Mouse (Mus musculus): Measurements from ENCODE around the gene Pkn3.
"Not testable (repeated sequence)": the region's sequence is repeated elsewhere in the genome, so short reads cannot be mapped to it uniquely, and the experiment has no call there.

Pkn3 gene

DNA sequence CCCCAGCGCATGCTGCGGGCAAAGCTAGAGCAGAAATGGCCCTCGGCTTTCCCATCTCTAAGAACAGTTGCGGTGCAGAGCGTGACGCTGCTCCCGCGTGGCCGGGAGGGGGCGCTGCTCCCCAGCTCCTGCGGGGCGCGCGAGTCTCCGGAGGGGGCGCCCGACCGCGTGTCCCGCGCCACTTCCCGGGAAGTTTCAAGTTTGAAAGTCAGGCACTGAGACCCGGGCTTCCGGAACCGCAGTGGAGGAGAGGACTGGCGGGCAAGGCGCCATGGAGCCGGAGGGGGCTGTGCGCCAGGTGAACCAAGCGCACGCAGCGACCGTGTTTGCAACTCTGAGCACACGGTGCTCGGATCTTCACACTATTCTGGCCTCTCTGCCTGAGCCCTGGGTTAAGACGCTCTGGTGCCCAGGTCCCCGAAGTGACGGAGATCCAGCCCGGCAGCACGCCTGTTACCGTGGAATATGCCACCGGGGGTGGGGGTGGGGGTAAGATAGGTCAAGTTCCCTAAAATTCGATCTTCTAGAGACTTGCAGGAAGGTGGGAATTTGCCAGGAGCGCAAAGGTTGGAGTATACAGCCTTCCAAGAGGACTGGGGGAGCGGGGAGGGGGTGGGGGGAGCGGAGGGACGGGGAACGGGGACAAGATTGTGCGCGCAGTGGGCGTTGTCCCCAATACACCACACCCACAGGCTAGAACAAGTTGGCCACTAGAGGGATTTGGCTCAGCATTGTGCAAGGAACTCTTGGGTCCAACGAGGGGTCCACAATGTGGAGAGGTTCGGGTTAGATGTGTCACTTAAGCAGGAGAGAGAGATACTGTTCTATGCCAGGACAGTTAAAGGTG is at the start of gene Pkn3:
TSS of gene Pkn3 (plus strand) at position 183 of the 847 bp plus-strand sequence.
- peak; percentile 88 for DNase-seq (ENCODE audit: low spot score)

DNA sequence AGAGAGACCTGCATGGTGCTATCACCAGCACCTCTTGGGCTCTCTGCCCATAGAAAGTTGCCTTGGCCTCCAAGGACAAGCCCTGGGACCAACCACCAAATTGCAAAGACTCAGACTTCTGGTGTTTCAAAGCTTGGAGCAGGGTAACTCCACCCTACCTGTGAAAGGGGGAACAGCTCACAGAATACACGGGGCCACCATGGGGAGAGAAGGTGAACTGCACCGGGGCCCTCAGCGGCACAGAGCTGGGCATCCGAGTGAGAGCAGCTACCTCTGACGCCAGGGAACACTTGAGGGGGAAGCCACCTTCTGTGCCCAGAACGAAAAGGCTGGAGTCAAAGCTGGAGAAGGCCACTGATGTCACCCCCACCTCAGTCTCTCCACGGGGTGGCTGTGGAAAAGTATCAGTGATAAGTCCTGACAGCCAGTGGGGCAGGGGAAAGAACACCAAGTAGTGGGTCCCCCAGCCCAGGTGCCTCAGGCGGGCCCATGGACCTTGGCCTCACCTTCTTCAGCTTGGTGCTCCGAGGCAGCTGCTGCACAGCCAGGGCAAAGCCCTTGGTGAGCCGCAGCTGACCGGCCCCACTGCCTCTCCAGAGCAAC is 45.1 kb upstream of the Pkn3 start:
- DNase-seq (ENCODE audit: low spot score), result no peak

DNA sequence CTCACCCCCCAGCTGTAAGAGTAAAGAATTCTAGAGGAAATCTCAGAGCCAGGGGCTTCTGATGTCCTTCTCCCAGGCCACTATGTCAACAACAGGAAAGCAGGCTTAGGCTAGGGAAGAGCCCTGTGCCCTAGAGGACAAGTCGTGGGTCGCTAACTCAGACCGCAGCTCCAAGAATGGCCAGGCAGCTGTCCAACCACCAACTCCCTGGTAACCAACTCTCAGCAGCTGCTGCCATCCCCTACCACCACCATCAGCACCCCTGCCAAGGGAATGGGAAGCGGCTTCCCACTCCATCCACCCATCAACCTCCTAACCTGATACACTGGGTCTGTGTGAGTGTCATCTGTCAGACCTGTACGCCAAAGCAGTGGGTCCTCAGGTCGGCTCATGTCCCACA is 44.5 kb upstream of the Pkn3 start:
- DNase-seq (ENCODE audit: low spot score), result no peak

DNA sequence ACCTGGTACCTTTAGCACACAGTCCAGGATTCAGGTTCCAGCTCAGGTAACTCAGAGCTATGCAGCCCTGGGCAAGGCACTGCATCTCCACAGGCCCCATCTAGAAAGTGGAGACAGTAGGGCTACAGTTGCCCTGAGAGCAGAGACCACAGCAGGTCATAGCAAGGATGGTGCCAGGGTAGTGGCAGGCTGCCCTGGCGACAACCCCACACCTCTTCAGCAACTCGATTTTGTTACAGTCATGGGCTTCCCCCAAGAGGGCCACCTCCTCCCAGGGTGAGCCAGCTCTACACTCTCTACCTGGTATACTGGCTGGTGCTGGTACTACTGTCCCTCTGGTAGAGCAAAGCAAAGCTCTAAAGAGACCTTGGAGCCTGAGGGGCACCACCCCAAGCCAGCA is 39.7 kb upstream of the Pkn3 start:
- DNase-seq (ENCODE audit: low spot score), result no peak

DNA sequence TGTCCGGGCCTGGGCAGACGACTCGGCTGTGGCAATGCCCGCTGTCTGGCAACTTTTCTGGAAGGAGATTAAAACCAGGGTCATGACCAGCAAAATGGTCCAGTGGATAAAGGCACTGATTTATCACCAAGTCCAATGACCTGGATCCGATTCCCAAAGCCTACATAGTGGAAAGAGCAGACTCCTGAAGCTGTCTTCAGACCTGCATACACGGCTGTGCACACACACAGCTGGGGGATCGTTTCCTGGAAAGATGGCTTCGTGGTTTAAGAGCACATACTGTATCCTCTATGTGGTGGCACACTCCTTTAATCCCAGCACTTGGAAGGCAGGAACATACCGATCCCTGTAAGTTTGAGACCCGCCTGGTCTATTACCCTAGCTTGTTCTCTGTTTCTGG is 39.1 kb upstream of the Pkn3 start:
- no peak for DNase-seq (ENCODE audit: low spot score)

DNA sequence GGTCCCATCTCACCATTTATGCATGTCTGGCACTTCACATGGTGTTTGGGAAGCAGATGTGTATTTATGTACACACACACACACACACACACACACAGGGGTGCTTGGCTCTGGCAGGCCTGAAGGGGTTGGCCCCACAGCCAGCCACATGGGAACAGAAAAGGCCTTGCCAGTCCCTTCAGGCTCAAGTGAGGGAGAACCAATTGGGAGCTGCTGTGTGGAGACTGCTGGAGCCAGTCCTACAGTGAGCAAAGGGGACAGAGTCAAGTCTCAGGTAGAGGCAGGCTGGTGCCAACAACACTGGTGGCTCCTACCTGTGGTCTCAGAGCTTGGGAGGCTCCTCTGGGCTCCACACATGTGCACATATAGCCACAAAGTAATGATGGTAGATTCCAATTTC is 37.8 kb upstream of the Pkn3 start:
- DNase-seq (ENCODE audit: low spot score), result no peak

DNA sequence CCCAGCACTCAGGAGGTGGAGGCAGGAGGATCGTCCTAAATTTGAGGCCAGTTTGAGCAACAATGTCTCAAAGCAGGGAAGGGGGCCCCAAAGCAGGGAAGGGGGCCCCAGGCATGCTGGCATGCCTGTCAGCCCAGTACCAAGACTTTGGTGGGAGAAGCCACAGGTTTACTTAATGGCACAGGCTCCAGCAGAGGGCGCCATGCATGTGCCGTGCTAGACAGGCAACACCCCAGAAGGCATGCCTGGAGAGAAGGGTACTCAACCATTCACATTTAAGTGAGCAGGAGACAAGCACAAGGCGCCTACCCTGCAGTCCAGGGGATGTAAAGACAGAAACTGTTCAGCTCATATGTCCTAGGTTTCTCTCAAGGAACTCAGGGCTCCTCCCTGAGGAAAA is 35.0 kb upstream of the Pkn3 start:
- peak; percentile 88 for DNase-seq (ENCODE audit: low spot score)

DNA sequence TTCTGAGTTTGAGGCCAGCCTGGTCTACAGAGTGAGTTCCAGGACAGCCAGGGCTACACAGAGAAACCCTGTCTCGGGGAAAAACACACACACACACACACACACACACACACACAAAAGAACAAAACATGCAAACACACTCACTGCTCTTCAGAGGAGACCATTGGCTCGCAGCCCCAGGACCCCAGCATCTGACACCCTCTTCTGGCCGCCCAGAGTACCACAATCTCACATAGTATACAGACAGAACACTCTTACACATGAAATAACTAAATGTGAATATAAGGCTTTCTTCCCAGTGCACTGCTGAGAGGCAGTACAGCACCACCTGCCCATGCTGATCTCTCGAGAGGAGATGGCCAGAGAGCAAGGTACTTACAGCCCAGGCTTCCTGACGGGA is 32.9 kb upstream of the Pkn3 start:
- DNase-seq (ENCODE audit: low spot score), result no peak

DNA sequence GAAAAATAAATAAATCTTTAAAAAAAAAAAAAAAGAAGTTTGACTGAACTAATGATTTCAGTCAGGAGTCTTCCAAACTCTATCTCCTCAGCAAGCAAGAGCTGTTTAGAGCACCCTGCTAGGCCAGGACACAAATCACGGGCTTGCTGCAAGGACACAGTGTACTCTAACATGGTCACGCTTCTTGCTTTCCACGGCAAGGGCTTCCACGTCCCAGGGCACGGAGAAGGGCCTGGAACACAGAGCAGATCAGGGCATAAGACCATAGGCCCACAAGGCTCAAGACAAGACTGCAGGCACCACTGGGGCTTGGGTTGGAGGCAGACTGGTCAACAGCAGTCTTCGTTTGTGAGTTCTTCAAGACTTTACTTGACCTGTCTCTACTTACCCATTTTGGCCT is 30.4 kb upstream of the Pkn3 start:
- no peak for DNase-seq (ENCODE audit: low spot score)

DNA sequence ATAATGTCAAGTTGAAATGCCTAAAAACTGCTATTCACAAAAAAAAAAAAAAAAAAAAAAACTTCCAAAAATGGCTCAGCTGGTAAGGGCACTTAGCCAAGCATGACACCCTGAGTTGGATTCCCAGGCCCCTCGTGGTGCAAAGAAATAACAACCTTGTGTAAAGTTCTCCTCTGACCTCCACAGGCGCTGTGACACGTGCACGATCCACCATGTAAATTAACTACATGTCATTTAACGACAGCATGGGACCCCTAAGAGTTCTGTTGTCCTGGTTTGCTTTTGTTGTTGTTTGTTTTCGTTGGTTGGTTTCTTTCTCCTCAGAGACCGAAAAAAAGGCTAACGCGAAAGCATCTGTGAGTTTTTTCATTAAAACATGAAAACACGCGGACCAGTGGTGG is 29.4 kb upstream of the Pkn3 start:
- no peak for DNase-seq (ENCODE audit: low spot score)

DNA sequence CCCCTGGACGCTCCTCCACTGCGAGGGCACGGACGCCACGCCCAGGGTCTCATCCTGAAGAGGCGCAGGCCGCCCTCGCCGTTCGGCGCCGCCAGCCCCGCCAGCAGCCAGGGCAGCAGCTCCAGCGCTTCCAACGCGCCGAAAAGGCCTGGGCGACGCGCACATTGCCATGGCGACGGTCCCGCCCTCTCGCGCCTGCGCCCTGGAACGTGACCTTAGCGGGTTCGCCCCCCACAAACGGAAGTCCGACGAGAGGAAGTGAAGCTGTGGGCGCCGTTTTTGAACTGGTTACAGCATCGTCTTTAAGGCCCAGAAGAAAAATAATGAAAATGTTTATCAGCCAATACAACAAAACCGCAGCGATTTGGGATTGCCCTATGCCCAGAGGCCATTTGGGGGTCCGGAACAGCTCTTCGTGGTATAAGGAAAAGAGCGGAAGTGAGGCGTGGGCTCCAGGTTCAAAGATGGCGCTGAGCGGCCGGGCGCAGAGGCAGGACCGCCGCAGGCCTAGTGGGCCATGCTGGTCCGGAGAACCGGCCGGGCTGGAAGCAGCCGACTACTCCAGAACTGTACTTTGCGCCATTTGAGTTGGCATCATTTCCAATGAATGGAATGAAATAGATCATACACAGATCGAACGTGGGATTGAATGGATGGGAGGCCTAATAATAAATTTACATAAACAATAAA is 28.6 kb upstream of the Pkn3 start, which contains the start of gene Wdr34:
TSS of gene Wdr34 (minus strand) at position 183 of the 690 bp plus-strand sequence.
- DNase-seq (ENCODE audit: low spot score), result peak; percentile 98

DNA sequence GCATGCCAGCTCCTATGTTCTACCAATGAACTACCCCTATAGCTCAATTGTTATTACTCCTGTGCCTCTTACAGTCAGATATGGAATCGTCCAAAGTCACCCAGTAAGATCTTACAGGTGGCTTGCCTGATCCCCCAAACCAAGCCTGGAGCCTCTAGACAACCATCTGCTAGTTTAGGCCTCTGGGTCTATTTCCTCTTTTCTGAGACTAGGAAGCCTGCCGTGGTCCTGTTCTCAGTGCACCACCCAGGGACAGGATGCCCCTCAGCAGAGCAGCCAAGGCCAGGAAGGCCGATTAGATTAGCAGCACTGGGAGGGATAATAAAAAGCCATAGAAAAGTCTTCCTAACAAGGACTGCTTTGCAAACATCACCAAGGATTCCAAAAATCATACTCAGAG is 27.7 kb upstream of the Pkn3 start:
- no peak for DNase-seq (ENCODE audit: low spot score)

DNA sequence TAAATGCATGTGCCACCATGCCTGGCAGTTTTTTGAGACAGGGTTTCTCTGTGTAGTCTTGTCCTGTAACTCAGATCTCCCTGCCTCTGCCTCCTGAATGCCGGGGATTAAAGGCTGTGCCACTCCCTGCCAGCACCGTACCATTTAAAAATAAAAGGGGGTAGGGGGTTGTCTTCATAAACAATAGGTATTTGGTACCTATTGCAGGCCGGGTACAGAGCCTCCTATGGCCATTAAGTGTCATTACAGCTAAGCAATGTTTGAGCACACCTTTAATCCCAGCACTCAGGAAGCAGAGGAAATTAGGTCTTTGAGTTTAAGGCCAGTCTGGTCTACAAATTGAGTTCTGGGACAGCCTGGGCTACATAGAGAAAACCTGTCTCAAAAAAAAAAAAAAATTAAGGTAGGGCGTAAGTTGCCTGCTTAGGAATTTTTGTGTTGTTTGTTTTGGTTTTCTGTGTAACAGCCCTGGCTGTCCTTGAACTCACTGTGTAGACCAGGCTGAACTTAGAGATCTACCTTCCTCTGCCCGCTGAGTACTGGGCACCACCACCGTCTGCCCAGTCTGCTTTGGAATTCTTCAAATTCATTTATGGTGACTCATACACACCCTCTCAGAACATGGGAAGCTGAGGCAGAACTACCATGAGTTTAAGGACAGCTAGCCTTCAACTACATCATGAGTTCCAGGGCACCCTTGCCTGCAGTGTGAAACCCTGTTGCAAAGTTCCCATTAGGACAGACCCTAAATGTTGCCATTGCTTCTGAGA is 25.3 kb upstream of the Pkn3 start:
- no peak for DNase-seq (ENCODE audit: low spot score)

DNA sequence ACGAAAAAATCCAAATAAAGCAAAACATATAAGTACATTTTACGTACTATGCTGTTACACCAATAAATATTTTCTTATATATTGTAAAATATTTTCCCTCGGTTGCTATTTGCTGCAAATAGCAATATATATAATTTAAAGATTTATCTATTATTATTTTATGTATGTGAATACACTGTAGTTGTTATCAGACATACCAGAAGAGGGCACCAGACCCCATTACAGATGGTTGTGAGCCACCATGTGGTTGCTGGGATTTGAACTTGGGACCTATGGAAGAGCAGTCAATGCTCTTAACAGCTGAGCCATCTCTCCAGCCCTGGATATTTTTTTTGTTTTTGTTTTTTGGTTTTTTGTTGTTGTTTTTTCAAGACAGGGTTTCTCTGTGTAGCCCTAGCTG is 22.2 kb upstream of the Pkn3 start:
- DNase-seq (ENCODE audit: low spot score), result not testable (repeated sequence)

DNA sequence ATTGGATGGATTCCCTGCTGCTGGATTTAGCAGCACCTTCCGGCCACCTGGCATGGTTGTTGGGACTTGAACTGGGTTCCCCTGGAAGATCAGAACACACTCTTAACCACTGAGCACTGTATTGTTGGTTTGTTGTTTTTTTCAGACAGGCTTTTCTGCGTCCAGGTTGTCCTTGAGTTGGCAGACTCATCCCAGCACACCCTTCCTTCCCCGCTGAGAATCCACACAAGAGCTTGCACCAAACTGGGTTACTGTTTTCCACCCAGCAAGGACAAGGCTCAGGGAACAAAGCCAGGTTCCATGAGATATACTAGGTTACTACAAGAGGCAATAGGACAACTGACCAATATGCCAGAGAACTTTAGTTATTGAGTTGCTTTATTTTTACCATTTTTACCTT is 20.7 kb upstream of the Pkn3 start:
- DNase-seq (ENCODE audit: low spot score), result no peak

DNA sequence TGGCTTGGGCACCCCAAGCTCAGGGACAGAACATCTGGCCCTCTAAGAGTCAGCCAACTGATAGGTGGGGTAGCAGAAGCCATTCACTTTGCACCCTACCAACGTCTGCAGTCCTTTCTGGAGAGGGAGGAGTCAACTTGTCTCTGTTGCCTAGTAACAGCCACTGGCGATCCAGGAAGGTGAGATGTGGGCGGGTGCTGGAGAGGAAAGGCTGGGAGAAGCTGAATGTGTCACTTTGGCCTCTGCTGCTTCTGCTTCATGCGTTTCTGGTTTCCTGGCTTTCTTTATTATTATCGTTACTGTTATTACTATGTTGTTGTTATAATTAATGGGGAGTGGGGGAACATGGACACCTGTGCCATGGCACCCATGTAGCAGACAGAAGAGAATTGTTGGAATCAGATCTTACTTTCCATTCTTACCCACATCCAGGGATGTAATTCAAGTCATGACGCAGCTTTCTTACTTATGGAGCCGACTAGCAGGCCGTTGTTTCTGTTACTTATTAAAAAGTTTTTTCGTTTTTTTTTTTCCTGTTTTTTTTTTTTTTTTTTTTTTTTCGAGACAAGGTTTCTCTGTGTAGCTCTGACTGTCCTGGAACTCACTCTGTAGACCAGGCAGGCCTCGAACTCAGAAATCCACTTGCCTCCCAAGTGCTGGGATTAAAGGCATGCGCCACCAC is 20.1 kb upstream of the Pkn3 start, which contains the start of gene Set:
TSS of gene Set (plus strand) at position 156 of the 682 bp plus-strand sequence.
- DNase-seq (ENCODE audit: low spot score), result no peak

DNA sequence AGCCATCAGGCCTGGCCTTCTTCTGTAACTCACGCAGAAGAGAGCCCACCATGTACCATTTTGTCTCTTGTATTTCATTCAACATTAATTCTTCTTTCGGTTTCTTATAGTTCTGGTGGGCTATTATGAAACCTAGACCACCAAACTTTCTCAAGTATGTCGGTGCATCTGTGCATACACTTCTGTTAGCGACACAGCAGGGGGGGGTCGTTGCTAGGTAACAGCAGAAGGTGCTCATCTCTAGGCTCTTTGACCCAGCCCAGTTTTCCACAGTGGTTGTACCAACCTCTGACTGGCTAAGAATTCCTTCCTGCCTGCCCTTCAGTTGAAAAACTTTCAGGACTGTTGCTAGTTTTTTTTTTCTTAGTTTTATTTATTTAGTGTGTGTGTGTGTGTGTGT is 19.1 kb upstream of the Pkn3 start:
- DNase-seq (ENCODE audit: low spot score), result no peak

DNA sequence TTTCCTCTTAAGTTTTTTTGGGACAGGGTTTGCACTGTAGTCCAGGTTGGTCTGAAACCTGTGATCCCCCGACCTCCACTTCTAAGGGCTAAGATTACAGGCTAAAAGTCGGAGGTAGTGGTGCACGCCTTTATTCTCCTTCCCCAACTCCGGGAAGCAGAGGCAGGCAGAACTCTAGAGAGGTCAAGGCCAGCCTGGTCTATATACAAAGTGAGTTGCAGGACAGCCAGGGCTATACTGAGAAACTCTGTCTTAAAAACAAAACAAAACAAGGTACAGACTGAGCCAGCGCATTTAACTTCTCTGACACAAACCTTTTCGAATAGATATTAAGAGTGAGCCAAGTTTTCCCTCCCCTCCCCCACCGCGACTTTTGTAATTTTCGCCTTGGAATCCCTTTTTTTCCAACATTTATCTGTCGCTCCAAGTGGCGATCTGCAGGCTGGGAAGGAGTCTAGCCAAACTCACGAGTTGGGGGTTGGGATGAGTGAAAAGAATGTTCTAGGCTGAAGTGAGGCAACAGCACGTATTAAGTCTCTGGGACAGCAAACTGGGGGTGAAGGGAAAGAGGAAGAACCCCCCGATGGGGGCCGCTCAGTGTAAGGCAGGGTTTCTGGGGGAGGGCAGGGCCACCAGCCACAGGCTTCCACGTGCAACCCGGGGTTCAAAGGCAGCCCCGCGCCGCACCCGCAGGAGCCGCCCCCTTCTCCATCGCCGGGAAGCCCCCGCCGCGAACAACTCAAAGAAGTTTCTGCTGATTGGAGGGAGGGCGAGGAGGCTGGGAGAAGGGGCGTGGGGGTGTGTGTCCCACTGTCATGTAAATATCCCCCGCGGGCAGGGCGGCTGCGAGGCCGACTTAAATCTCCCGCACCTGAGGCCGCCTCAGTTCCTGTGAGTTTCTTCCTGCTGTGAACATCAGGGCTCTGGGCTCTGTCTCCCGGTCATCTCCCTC is 16.0 kb upstream of the Pkn3 start:
- DNase-seq (ENCODE audit: low spot score), result peak; percentile 38

DNA sequence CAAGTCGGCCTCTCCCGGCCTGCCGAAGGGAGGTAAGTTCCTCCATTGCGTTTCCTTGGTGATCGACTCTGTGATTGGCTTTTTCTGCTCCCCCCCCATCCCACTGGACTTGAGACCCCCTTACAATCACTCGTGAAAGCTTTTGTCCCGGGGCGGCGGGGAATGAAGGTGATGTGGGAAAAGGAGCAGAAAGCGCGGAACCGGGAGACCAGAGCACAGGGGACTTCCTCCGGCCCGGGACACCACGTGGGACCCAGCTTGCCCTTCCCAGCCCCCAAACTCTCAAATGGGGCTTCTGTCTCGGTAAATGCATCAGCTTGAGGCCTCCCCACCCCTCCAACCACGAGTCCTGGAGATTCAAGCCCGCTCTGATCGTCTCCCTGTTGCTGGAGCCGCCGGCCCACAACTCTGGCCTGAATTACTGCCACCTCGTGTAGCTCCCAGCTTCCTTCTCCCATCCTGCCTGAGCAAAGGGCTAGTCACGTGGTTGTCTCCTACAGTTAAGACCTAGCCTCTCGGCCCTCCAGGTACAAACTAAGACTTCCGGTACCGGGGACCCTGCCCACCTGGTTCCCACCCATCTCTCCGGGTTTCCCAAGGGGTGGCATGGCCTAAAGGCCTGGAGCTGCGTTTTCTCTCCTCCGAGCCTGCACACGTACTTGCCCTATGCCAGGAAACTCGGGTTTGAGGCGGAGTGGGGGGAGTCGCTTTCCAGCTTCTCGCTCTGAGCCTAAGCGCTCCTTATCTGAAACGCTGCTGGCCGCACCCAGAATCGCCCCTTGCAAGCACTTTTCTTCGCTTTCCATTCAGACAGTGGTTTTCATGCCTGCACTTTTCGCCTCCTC is 15.0 kb upstream of the Pkn3 start:
- peak; percentile 67 for DNase-seq (ENCODE audit: low spot score)

DNA sequence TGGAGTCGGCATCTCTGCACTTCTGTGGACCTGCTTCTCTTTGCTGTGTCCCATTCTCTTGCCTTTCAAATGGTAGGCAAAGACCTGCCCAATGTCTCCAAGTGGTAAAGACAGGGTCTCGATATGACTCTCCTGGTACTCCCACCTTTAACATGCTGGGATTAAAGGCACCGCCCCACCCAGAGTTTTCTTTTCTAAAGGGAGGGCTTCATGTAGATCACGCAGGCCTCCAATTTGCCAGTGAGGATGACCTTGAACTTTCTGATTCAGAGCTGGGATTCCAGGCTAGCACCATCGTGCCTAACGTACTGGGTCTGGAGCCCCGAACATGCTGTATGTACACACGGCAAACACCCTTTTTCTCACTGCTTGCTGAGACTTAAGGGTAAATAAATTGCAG is 14.2 kb upstream of the Pkn3 start:
- DNase-seq (ENCODE audit: low spot score), result no peak
